Mouse (Mus musculus): ENCODE measurements around the gene Gpcpd1. TPM values are rescaled to one million over a fixed set of nuclear protein-coding genes. Genes with fewer than 3 reads are reported as not detected.

Gene Gpcpd1
- polyA plus RNA-seq, 1 experiment from 2014 or later: 48.7 TPM

DNA sequence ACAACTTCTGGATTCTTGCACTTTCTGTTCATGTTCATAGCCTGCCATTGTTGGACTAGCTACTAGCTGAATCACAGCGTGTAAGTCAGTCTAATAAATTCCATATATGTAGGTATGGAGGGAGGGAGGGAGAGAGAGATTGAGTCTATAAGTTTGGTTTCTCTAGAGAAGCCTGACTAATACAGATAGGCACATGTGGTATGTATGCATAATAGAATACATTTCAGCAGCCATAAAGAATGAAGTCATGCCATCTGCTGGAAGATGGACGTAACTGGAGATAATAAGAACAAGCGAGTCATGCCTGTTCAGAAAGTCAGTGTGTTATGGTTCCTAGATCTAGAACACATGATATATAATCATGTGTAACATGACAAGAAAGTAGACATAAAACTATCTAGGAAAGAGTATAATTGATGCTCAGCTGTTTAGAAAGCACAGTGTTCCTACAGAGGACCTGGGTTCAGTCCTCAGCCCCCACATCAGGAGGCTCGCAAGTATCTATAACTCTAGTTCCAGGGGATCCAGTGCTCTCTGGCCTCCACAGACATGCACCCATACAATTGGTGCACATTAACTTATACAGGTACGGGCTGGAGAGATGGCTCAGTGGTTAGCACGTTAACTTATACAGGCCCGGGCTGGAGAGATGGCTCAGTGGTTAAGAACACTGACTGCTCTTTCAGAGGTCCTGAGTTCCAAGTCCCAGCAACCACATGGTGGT is 90.0 kb downstream of the Gpcpd1 start:
- Histone ChIP-seq H3K36me3 (ENCODE audit: inconsistent target) (no peaks in the 10 kb centered on the region), H3K27ac (no peak overlapping the region)
- WGBS (ENCODE audit: missing documents): 82% methylated on average over 7 of the region's 7 CpGs

DNA sequence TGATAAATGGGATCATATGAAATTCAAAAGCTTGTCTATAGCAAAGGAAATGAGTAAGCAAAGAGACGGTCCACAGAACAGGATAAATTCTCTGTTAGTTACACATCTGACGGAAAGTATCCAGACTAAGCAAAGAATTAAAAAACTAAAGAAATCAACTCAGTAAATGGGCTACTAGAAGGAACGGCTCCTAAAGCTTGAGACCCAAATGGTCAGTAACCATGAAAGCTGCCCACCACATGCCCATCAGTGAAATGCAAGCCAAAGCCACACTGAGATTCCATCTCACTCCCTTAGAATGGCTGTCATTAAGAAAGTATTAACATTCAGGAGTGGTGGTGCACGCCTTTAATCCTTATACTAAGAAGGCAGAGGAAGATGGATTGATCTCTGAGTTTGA is 94.3 kb downstream of the Gpcpd1 start:
- 71% methylated on average over 4 of the region's 4 CpGs for WGBS (ENCODE audit: missing documents)
- Histone ChIP-seq H3K36me3 (ENCODE audit: inconsistent target) (no peaks in the 10 kb centered on the region), H3K4me3 (ENCODE audit: inconsistent target) (no peak overlapping the region)

More for the DNA sequence above, 90.0 kb downstream of the Gpcpd1 start:
- no peaks in the 10 kb centered on the region for H3K79me2 ChIP-seq (ENCODE audit: inconsistent target)
- no peak overlapping the region for H3K4me3 ChIP-seq (ENCODE audit: inconsistent target)

DNA sequence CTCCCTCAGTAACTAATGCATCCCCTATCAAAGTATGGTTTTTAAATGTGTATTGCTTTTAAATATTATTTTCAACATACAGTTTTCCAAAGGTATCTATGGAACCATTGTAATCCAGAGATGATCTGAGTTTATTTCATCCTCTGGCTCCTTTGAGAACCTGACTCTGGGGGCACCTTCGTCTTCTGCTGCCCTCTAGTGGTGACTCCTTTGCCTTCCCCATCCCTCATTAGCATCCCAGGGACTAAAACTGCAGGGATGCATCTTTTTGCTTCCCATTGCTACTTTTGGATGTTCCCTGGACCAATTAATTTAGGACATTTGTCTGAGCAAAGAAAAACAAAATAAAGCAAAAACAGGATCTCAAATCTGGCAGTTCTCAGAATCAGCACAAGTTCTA is 102.1 kb downstream of the Gpcpd1 start:
- Histone ChIP-seq H3K27ac (no peak overlapping the region), H3K79me2 (ENCODE audit: inconsistent target) (no peaks in the 10 kb centered on the region), H3K36me3 (ENCODE audit: inconsistent target) (no peaks in the 10 kb centered on the region), H3K4me3 (ENCODE audit: inconsistent target) (no peak overlapping the region)
- 0% methylated on average over 1 of the region's 1 CpGs for whole genome bisulfite sequencing (ENCODE audit: missing documents)

More for the DNA sequence above, 94.3 kb downstream of the Gpcpd1 start:
- no peaks in the 10 kb centered on the region for H3K79me2 ChIP-seq (ENCODE audit: inconsistent target)
- no peak overlapping the region for H3K27ac ChIP-seq

DNA sequence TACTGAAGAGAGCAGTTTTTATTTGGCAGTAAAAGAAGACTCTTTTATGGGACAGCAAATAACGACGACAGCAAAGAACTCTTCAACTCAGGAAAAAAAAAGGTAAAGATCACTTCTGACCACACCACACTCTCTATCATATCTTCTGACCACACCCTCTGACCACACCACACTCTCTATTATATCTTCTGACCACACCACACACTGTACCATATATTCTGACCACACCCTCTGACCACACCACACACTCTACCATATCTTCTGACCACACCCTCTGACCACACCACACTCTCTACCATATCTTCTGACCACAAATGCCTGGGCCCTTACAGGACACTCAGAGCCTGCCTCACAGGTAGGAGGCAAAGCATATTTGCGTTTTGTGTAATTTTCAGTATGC is 106.0 kb downstream of the Gpcpd1 start:
- Histone ChIP-seq H3K27ac (no peak overlapping the region), H3K79me2 (ENCODE audit: inconsistent target) (no peaks in the 10 kb centered on the region), H3K4me3 (ENCODE audit: inconsistent target) (no peak overlapping the region), H3K36me3 (ENCODE audit: inconsistent target) (no peaks in the 10 kb centered on the region)
- WGBS (ENCODE audit: missing documents): 44% methylated on average over 3 of the region's 3 CpGs

Other genes starting within 250 kb of the Gpcpd1 start
- not detected in 3 replicates for gene Prokr2, start 202.3 kb downstream of the Gpcpd1 start, polyA plus RNA-seq (2018)
- gene Shld1, start 99.2 kb upstream of the Gpcpd1 start, polyA plus RNA-seq (2018): 6.5 to 11.1 TPM (median 6.9 TPM) in 3 replicates
- gene Chgb, start 193.5 kb upstream of the Gpcpd1 start, polyA plus RNA-seq (2018): 0.07 to 0.11 TPM in 2 of 3 replicates, not detected in the other
- 17.7 to 28.3 TPM (median 25.2 TPM) in 3 replicates for gene Trmt6, start 228.3 kb upstream of the Gpcpd1 start, polyA plus RNA-seq (2018)
- gene Mcm8, start 228.4 kb upstream of the Gpcpd1 start, polyA plus RNA-seq (2018): 0.82 to 5.8 TPM (median 1.5 TPM) in 3 replicates